Mouse (Mus musculus): ENCODE results near the gene Slc16a2. TPM values are rescaled to one million over a fixed set of nuclear protein-coding genes. Genes with fewer than 3 reads are reported as not detected.

Slc16a2 gene
- polyA plus RNA-seq, 1 experiment from 2014 or later: 5.6 TPM

DNA sequence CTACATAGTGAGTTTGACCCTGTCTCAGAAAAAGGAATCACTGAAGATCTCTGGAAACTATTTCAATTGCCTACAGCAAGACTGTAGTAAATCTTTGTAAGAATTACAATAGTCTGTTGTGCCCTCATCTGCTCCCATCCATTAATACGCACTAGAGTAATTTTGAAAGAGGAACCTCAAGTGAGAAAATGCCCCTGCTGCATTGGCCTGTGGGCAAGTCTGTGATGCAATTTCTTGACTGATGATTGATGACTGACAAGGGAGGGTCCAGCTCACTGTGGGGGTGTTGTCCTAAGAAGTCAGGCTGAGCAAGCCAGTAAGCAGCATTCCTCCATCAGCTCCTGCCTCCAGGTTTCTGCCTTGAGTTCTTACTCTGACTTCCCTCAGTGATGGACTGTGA lies 75.6 kb downstream of the Slc16a2 start:
- Histone ChIP-seq H3K4me1 (replicated peaks; ENCODE audit: control insufficient read depth, insufficient read depth, low read length) (no peaks in the 10 kb centered on the region), H3K27me3 (replicated peaks; ENCODE audit: control insufficient read depth, insufficient read depth, low read length) (peaks cover 37% of the 10 kb centered on the region), H3K4me3 (ENCODE audit: low read depth, low read length) (no peak overlapping the region), H3K9me3 (ENCODE audit: control insufficient read depth, low read length) (no peaks in the 10 kb centered on the region), H3K4me2 (no peak overlapping the region), H3K36me3 (ENCODE audit: control insufficient read depth, insufficient read depth, low read length) (no peaks in the 10 kb centered on the region), H3K9ac (ENCODE audit: low read depth, low read length) (no peak overlapping the region), H3K27ac (ENCODE audit: low read depth, low read length) (no peak overlapping the region)
- WGBS: 73% methylated on average over 1 of the region's 1 CpGs
- DNase-seq (ENCODE audit: low spot score) (no peak), ATAC-seq (replicated peaks; ENCODE audit: low FRiP score) (no peak)

DNA sequence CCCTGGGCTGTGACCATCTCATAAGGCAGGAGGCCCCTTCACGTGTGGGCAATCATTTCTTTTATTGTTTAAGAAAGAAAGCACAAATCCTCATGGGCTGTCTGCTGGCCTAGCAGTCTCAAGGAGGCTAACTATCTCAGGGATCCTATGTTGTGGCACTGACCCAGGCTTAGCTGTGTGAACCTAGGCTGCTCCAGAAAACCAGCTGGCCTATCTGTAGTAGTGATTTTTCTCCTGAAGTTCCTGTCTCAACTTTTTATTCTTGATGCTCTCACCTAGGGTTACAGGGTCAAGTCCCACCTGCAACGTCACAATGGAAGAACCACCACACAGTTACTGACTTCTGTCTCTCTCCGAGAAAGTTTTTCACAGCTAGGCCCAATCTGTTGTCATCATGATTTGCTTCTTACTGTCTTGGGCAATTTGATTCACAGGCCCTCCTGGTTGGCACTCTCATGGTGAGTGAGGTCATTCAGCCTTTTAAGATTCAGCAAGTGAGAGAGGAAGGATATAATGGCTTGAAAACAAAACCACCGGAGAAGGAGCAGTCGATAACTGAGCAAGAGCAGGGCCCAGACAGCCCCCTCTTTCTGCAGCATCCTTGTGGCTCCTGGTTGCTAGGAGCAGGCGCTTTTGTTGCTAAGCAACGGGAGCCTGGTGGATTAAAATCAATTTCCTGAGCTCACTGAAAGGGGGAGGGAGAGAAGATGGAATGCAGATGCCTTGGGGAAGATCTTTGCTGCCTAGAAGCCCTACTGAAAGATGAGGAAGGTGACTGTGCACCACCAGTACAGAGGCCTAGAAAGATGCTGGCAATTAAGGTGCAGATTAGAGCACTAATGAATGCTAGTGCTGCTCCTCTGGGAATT lies 77.4 kb downstream of the Slc16a2 start:
- Histone ChIP-seq H3K4me2 (no peak overlapping the region), H3K9me3 (ENCODE audit: control insufficient read depth, low read length) (no peaks in the 10 kb centered on the region), H3K4me3 (ENCODE audit: low read depth, low read length) (no peak overlapping the region), H3K27ac (ENCODE audit: low read depth, low read length) (no peak overlapping the region), H3K9ac (ENCODE audit: low read depth, low read length) (no peak overlapping the region), H3K36me3 (ENCODE audit: control insufficient read depth, insufficient read depth, low read length) (no peaks in the 10 kb centered on the region), H3K4me1 (replicated peaks; ENCODE audit: control insufficient read depth, insufficient read depth, low read length) (no peaks in the 10 kb centered on the region), H3K27me3 (replicated peaks; ENCODE audit: control insufficient read depth, insufficient read depth, low read length) (peaks cover 55% of the 10 kb centered on the region)
- no peak for DNase-seq (ENCODE audit: low spot score)
- no peak for ATAC-seq (replicated peaks; ENCODE audit: low FRiP score)
- 67% methylated on average over 7 of the region's 7 CpGs for WGBS

DNA sequence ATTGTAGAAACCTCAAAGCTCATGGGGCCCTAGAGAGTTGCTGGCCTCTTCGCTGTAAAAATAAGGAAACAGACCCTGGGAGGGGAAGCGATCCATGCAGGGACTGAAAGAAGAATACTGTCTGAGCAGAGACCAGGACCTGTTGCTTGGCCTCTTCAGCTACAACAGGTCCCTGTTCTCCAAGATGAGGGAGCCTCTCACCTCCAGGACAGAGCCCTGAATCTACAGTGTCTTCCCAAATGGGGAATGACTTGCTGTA lies 79.8 kb downstream of the Slc16a2 start:
- no peak for ATAC-seq (replicated peaks; ENCODE audit: low FRiP score)
- Histone ChIP-seq H3K27ac (ENCODE audit: low read depth, low read length) (no peak overlapping the region), H3K36me3 (ENCODE audit: control insufficient read depth, insufficient read depth, low read length) (no peaks in the 10 kb centered on the region), H3K4me2 (no peak overlapping the region), H3K4me3 (ENCODE audit: low read depth, low read length) (no peak overlapping the region), H3K27me3 (replicated peaks; ENCODE audit: control insufficient read depth, insufficient read depth, low read length) (peaks cover 65% of the 10 kb centered on the region), H3K9me3 (ENCODE audit: control insufficient read depth, low read length) (no peaks in the 10 kb centered on the region), H3K4me1 (replicated peaks; ENCODE audit: control insufficient read depth, insufficient read depth, low read length) (no peaks in the 10 kb centered on the region), H3K9ac (ENCODE audit: low read depth, low read length) (no peak overlapping the region)
- 58% methylated on average over 2 of the region's 2 CpGs for WGBS
- DNase-seq (ENCODE audit: low spot score): no peak

DNA sequence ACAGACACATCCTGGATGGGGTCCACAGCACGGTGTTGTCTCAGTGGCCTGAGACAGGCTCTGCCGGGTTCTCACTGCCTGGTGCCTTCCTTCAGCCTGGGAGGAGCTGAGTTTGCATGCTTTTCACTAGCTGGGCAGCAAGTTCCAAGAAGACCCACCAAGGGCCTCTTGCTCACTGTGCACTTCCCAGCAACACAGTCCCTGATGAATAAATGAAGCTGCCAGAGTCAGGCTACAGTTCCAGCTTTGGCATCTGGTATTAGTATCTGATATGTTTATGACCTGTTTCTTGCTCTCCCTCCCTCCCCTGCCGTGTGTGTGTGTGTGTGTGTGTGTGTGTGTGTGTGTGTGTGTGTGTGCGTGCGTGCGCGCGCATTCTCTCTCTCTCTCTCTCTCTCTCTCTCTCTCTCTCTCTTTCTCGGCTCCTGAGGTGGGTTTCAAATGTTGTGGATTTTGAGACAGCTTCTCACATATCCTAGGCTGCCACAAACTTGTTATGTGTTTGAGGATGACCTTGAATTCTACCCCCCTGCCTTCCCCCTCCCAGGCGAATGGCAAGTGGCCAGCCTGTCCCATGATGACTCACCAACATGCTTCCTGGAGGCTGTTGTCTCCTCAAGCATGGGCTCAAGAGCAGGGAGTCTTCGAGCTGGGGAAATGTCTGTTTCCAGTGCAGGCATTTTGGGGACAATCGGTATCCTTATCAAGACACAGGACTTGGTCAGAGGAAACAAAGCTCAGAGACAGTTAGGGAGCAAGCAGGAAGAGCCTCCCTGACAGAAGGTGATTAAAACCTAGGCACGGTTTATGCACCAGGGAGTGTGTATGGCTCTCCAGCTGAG lies 80.3 kb downstream of the Slc16a2 start:
- Histone ChIP-seq H3K4me2 (no peak overlapping the region), H3K9me3 (ENCODE audit: control insufficient read depth, low read length) (no peaks in the 10 kb centered on the region), H3K27ac (ENCODE audit: low read depth, low read length) (no peak overlapping the region), H3K27me3 (replicated peaks; ENCODE audit: control insufficient read depth, insufficient read depth, low read length) (peaks cover 62% of the 10 kb centered on the region), H3K9ac (ENCODE audit: low read depth, low read length) (no peak overlapping the region), H3K4me3 (ENCODE audit: low read depth, low read length) (no peak overlapping the region), H3K36me3 (ENCODE audit: control insufficient read depth, insufficient read depth, low read length) (no peaks in the 10 kb centered on the region), H3K4me1 (replicated peaks; ENCODE audit: control insufficient read depth, insufficient read depth, low read length) (no peaks in the 10 kb centered on the region)
- no peak for DNase-seq (ENCODE audit: low spot score)
- 38% methylated on average over 8 of the region's 13 CpGs for WGBS
- ATAC-seq (replicated peaks; ENCODE audit: low FRiP score): no peak

DNA sequence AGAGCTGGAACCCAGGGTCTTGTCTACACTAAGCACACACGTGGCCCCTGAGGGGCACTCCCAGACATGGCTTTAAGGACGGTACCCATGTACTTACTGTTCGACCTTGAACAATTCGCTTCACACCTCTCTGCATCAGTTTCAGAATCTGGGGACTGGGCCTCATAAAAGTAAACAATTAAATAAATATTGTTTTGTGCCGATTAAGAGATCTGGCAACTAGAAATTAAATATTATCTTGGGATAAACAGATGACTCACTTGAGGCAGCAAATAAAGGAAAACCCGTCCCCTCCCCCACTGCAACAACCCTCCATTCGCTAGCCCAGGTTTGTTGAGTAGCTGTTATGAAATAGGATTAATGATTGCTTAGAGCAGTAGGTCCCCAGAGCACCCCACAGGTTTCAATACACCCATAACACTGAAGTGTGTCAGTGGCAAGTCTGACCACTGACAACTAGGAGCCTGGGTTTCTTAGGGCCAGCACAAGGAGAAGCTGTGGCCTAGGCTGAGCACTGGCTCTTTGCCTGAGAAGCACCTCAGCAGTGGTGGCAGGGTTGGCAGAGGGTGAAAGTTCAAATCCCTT lies 87.7 kb downstream of the Slc16a2 start:
- Histone ChIP-seq H3K4me1 (replicated peaks; ENCODE audit: control insufficient read depth, insufficient read depth, low read length) (no peaks in the 10 kb centered on the region), H3K9ac (ENCODE audit: low read depth, low read length) (no peak overlapping the region), H3K27me3 (replicated peaks; ENCODE audit: control insufficient read depth, insufficient read depth, low read length) (peaks cover 48% of the 10 kb centered on the region), H3K4me3 (ENCODE audit: low read depth, low read length) (no peak overlapping the region), H3K4me2 (no peak overlapping the region), H3K36me3 (ENCODE audit: control insufficient read depth, insufficient read depth, low read length) (no peaks in the 10 kb centered on the region), H3K9me3 (ENCODE audit: control insufficient read depth, low read length) (no peaks in the 10 kb centered on the region), H3K27ac (ENCODE audit: low read depth, low read length) (no peak overlapping the region)
- WGBS: 67% methylated on average over 7 of the region's 7 CpGs
- ATAC-seq (replicated peaks; ENCODE audit: low FRiP score): no peak
- DNase-seq (ENCODE audit: low spot score): no peak

DNA sequence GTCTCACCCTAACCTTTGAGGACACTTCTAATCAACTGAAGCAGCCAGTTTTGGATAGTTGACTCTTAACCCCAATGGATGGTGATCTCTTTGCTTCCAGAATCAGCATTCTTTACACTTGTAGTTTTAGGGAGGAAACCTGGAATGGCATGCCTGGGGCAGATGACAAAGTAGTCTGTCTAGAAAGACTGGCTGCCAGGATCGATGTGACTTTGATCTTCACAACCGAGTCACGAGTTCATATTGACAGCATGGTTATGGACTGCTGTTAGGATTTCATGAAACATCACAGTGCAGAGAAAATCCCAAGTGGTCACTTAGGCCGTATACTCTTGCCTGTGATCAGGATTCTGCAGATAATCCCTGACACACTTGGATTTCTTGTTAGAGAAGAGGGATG lies 88.7 kb downstream of the Slc16a2 start:
- Histone ChIP-seq H3K9ac (ENCODE audit: low read depth, low read length) (no peak overlapping the region), H3K4me3 (ENCODE audit: low read depth, low read length) (no peak overlapping the region), H3K27ac (ENCODE audit: low read depth, low read length) (no peak overlapping the region), H3K36me3 (ENCODE audit: control insufficient read depth, insufficient read depth, low read length) (no peaks in the 10 kb centered on the region), H3K4me1 (replicated peaks; ENCODE audit: control insufficient read depth, insufficient read depth, low read length) (no peaks in the 10 kb centered on the region), H3K9me3 (ENCODE audit: control insufficient read depth, low read length) (no peaks in the 10 kb centered on the region), H3K27me3 (replicated peaks; ENCODE audit: control insufficient read depth, insufficient read depth, low read length) (peaks cover 41% of the 10 kb centered on the region), H3K4me2 (no peak overlapping the region)
- WGBS: 71% methylated on average over 4 of the region's 4 CpGs
- no peak for ATAC-seq (replicated peaks; ENCODE audit: low FRiP score)
- no peak for DNase-seq (ENCODE audit: low spot score)

DNA sequence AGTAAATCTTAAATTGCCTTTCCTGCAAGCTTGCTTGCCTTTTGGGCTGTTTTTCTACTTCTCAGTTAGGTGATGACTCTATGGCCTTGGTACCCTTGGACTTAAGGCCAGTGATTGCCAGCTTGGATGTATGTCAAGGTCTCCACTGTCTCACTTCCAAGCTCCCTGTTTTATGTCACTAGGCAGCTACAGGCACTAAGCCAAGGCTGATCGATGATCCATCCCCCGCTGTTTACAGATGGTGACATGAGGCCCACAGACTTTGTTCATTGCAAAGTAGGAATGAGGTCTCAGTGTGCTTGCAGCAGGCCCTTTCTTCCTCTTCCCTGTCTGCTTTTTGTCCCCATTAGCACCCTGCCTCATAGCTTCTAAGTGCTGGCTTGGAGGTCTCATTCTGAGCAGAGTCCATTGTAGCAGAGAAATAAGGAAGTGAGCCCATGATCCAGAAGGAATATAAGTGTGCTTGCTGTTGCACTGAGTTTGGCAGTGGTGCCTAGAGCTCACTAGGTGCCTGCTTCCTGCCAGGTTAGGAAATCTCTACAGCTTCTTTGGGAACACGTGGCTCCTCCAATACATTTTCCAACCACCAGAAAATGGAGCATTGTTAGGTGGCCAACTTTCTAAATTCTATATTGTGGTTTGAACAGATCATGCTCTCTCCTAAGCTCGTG lies 89.6 kb downstream of the Slc16a2 start:
- Histone ChIP-seq H3K36me3 (ENCODE audit: control insufficient read depth, insufficient read depth, low read length) (no peaks in the 10 kb centered on the region), H3K4me1 (replicated peaks; ENCODE audit: control insufficient read depth, insufficient read depth, low read length) (no peaks in the 10 kb centered on the region), H3K27me3 (replicated peaks; ENCODE audit: control insufficient read depth, insufficient read depth, low read length) (peaks cover 34% of the 10 kb centered on the region), H3K27ac (ENCODE audit: low read depth, low read length) (no peak overlapping the region), H3K9me3 (ENCODE audit: control insufficient read depth, low read length) (no peaks in the 10 kb centered on the region), H3K4me3 (ENCODE audit: low read depth, low read length) (no peak overlapping the region), H3K4me2 (no peak overlapping the region), H3K9ac (ENCODE audit: low read depth, low read length) (no peak overlapping the region)
- ATAC-seq (replicated peaks; ENCODE audit: low FRiP score) (no peak), DNase-seq (ENCODE audit: low spot score) (no peak)
- WGBS: 64% methylated on average over 4 of the region's 4 CpGs

DNA sequence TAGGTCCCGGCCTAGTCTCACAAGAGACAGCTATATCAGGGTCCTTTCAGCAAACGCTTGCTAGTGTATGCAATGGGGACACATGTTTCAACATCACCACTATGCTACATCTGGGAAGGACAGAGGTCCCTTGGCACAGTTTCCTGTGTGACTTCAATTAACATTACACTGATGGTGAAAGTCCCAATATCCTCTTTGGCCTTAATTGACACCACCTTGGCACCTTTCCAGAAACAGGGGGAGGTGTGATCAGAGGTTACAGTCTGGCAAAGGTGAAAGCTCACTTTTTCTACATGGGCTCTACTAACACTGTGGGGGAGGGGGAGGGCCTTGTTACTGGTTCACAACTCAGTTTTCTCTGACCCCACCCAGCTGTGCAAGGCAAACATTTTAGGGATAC lies 99.3 kb downstream of the Slc16a2 start:
- H3K9me3 ChIP-seq (ENCODE audit: control insufficient read depth, low read length): no peaks in the 10 kb centered on the region
- WGBS: 75% methylated on average over 2 of the region's 2 CpGs
- peaks cover 17% of the 10 kb centered on the region for H3K27me3 ChIP-seq (replicated peaks; ENCODE audit: control insufficient read depth, insufficient read depth, low read length)
- no peak overlapping the region for H3K4me2 ChIP-seq
- no peak overlapping the region for H3K27ac ChIP-seq (ENCODE audit: low read depth, low read length)
- no peak overlapping the region for H3K9ac ChIP-seq (ENCODE audit: low read depth, low read length)
- H3K4me1 ChIP-seq (replicated peaks; ENCODE audit: control insufficient read depth, insufficient read depth, low read length): no peaks in the 10 kb centered on the region
- DNase-seq (ENCODE audit: low spot score) (no peak), ATAC-seq (replicated peaks; ENCODE audit: low FRiP score) (no peak)
- H3K36me3 ChIP-seq (ENCODE audit: control insufficient read depth, insufficient read depth, low read length): no peaks in the 10 kb centered on the region
- no peak overlapping the region for H3K4me3 ChIP-seq (ENCODE audit: low read depth, low read length)
